Mouse (Mus musculus) right cerebral cortex, postnatal 25 days (tissue): ENCODE measurements around the gene Zfp692.
"Not testable (repeated sequence)": the region's sequence is repeated elsewhere in the genome, so short reads cannot be mapped to it uniquely, and the experiment has no call there.

Experiments
- DNase-seq: peaks from one replicate; pipeline ENCODE4 v3.0.0; 2022

Gene Zfp692

DNA sequence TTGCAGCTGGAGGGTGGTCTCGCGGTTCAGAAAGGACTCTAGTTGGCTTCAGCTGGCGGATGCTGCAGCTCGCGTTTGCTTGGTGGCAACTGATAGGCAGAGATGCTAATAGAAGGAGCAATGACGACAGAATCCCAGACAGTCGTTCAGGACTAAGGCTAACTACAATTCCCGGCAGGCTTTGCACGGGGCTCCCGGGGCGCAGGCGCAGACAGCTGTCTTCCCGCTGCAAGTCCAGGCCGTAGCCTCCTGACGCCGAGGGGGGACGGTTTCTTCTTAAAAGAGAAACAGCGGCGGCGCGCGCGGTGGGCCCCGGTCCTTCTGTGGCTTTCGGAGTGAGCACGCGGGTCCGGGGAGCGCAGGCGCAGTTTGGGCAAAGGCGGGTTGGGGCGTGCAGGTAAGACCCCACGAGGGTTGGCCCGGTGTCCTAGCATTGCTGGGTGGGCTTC lies at the start of gene Zfp692:
Zfp692 (plus strand) TSS at position 210 of the 449 bp plus-strand sequence.
- peak; percentile 96 for DNase-seq

DNA sequence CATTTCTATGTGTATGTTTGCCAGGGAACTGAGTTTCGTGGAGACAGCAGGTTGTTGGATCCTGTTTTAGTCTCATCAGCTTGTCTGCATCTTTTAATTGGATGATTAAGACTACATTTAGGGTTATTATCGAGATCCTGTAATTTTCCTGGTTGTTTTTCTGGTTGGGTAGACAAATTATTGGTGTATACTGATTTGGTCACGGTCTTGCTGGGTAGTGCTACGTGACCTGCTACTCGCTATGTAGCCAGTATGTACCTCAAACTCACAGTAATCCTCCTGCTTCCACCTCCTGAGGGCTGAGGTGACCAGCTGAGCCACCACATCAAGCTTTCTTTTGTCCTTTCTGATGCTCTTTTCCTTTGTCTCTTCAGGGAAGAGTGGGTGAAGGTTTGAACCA lies 49.1 kb upstream of the Zfp692 start:
- no peak for DNase-seq

DNA sequence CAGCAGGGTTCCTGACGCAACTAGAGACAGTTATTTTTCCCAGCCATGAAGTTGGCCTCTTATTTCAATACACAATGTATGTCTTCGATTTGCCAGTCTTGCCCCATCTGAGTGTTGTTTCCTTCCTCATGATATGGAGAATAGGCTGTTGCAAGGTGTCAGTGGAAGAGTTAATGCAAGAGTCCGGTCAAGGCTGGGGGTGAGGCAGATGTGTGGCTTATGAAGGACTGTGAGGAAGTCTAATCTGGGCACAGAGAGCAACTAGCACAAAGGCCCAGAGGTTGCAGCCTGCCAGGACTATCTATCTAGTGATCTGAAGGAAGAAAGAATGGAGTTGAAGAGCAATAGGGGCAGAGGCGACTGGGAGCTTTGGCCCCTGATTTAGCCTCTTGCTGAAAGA lies 46.7 kb upstream of the Zfp692 start:
- no peak for DNase-seq

DNA sequence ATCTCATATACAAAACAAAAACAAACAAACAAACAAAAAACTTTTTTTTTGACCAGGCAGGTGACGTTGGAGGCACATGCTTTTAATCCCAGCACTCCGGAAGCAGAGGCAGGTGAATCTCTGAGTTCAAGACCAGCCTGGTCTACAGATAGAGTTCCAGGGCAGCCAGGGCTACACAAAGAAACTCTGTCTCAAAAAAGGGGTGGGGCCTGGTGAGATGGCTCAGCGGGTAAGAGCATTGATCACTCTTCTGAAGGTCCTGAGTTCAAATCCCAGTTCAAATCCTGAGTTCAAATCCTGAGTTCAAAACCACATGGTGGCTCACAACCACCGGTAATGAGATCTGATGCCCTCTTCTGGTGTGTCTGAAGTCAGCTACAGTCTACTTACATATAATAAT lies 45.0 kb upstream of the Zfp692 start:
- DNase-seq, result no peak

DNA sequence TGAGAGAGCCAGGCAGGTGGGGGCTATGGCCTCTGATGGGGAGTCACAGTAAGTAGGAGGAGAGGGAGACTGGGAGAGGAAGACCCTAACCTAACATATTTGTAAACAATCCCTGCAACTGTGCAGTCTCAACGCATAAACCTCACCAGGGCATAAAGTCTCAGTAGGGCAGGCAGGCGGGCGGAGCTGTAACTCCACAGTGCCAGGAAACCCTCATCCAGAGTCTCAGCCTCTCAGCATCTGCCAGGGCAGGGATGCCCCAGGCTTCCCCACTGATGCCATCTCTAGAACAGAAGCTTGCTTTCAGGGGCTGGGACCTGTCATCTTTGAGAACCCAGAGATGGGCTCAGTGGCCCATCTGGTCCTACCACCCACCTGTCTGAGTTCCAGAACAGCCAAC lies 44.5 kb upstream of the Zfp692 start:
- no peak for DNase-seq

DNA sequence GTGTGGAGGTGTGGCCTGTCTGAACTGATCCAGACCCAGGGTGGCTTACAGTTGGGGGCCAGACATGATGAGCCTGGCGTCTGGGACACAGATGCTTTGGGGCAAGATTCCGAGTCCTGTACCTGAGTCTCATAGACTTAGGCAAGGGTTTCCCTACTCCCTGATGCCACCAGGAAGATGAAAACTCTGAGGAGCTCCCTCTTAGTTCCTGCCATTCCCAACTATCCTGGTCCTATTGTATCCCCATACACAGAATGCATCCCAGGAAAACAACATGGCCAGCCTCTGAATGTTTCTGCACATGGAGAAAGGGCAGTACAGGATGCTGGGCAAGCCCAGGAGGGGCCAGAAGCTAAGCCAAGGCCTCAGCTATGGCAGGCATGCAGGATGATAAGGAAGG lies 43.4 kb upstream of the Zfp692 start:
- DNase-seq, result no peak

DNA sequence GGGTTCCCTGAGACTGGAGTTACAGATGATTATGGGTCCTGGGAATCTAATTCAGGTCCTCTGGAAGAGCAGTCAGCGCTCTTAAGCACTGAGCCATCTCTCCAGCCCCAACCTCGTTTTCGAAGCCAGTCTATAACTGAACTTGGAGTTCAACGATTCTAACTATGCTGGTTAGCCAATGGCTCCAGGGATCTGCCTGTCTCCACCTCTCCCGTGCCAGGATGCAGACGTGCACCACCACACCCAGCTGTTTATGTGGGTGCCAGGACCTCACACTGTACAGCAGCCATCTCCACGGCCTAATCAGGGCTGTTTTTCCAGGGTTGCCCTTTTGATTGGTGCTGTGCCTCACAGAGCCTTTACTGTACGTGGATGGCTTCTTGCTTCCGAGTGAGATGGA lies 42.3 kb upstream of the Zfp692 start:
- no peak for DNase-seq

DNA sequence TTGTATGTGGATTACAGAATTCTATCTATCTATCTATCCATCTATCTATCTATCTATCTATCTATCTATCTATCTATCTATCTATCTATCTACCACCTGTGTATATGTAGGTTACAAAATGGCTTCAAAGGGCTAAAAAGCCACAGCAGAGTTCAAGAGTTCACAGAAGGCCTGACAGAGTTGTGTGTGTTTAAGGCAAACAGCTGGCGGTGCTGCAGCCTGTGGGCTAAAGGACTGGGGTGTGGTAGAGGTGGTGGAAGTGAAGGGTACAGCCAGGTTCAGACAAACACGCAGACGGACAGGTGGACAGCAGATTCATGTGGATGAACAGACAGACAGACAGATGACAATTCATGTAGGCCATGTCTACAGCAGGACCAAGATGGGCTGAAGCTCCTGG lies 38.6 kb upstream of the Zfp692 start:
- no peak for DNase-seq

DNA sequence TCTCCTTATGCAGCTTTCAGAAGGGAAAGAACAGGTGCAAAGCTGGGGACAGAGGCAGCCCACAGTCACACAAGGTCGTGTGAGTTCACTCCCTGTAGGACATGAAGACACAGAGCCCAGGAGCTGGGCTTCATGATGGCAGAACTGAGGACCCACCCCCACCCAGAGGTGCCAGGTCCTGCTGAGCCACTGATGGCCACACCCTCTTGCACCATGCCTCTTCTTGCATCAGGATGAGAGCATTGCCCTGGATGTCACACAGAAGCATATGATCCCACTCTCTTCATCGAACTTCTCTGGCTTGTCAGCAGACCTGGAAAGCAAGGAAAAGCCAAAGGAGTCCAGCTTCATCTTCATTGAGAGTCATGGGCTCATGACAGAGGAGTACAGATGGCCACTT lies 32.3 kb upstream of the Zfp692 start, which contains the start of gene 4930438A08Rik:
4930438A08Rik (plus strand) TSS at position 228 of the 400 bp plus-strand sequence.
- no peak for DNase-seq

DNA sequence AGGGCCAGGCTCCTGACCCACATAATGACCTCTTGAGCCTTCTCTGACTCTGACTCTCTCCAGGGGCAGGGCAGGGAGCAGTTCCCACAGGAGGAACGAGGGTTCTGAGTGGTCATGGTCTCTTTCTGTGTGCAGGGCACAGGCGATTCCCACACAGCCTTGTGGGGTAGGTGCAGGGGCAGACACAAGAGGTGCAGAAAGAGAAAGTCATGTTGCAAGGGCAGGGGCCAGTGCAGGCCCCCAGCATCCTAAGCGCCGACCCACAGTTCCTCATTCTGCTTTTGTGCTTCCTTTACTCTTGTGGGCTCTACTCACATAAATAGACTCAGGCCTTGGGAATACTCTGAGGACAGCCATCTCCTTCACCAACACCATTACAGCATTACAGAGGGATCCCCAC lies 31.1 kb upstream of the Zfp692 start:
- DNase-seq, result no peak

DNA sequence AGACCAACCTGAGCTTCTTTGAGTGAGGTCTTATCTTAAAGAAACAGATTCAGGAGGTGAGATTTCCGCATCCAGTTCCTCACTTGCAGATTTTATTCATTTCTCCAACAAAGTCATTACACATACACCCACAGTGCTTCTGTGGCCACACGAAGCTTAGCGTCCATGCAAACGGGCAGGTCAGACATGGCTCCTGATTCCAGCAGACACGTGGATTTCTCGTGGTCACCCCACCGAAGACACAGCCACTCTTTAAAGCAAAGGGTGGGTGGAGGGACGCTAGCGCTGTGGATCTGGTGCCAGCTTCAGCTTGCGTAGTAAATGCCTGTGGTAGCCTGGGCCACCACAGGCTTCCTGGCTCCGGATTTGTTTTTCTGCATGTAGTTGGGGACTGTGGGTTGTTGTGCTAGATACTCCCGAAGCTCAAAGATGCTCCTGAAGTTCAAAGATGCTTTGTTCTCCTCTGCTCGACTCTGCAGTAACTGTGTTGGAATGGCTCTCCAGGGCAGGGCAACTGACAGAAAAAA lies 24.8 kb upstream of the Zfp692 start:
- no peak for DNase-seq

DNA sequence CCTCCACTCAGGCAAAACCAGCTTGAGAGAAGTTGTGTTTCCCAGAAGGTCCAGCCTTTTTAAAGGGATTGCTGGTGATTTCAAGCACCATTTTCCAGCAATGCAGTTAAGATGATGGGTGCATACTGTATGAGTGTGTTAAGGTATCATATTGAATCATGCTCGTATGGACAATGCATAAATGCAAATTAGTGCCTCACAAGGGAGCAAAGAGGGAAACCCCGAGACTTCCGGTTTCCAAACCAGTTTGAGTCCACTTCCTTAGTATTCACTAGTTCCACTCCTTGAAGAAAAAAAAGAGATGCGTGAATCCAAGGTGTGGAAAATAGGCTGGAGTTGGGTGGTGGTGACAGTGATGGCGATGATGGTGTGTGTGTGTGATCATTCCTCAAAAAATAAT lies 24.4 kb upstream of the Zfp692 start:
- DNase-seq, result no peak

DNA sequence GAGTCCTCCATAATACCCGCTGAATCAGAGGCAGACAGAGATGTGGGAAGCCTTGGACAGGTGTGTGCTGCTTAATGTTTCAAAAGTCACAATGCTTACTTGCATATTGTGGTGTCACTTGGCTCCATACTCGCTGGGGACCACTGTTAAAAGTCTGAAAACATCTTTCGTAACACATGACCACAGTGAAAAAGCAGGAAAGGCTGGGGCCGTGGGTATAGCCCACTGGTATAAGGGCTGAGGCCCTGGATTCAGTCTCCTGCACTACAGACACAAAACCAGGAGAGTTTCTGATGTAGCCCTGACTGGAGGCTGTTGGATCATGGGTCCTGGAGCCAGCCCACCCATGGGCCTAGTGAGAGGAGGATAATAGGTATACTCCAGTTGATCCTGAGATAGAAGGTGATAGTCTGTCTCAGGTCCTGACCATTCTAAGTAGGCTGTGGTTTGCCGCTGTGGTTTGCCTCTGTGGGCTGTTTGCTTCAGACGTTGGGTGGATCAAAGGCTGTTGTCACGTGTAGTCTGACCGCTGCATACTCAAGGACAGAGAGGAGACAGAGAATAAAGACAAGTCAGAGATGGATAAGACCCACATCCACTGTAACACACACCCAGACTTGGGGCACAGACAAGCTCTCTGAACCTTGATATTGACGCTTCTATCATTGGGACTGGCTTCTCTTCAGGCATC lies 16.7 kb upstream of the Zfp692 start:
- DNase-seq, result no peak

DNA sequence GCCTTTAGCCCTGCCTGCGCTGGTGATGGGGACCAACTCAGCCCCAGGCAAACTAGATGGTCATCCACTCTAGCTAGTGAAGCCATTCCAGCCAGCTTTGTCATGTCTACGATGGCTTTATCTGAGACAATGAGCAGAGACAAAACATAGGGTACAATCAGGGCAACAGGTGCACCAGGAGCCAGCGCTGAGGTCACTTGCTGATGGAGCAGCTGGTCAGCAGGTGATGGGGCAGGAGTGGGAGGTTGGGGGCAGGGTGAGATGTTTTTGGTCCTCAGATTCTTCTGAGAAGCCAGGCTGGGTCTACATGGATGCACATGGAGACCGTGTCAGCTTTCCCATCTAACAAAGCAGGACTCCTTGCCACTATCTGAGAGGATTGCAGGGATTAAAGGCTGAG lies 16.1 kb upstream of the Zfp692 start:
- no peak for DNase-seq

DNA sequence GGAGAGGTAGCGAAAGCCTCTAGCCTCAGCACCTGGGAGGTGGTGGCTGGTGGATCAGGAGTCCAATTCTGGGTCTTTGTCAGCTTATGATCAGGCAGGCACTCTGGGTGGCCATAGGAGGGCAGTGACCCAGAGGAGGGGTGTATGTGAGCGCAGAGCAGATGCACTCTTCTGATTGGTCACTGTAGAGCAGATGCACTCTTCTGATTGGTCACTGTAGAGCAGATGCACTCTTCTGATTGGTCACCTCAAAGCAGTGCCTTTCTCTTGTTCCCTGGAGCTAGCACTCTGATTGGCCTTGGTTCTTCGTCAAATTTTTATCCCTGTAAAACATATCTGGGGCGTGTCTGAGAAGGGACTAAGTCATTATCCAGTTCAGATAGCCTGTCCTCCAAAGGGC lies 14.1 kb upstream of the Zfp692 start:
- DNase-seq, result no peak

DNA sequence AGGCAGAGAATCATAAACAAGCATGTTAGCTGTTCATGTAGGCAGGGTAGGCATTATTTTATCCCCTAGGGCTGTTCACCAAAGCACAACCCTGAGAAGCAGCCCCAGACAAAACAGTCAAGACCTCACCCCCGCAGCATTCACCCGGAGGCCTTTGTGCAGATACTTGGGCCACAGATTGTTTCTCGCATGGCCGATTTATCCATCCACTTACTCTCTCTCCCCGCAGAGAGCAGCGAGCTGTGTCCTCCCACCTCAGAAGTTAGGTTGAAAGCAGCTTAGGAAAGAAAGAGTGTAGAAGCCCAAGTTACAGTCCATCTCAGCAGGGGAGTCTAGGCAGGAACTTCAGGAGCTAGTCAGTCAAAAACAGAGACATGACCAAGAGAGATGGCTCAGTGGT lies 9.5 kb upstream of the Zfp692 start:
- DNase-seq, result no peak

DNA sequence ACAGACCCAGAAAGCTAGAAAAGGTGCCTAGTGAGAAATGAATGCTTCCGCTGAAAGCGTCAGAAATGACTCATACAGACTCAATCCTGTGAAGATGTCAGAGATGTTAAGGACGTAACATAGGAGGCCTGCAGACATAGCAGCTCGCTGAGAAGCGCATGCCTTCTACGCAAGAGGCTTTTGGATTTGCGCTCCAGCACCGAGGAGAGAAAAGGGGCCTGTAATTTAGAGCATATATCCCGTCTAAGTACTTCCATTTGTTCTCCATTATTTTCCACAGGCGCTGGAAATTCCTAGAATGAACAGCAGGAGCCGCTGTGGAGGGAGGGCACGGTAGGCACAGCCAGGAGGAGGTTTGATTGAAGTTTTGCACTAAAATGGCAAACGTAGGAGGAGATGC lies 5.8 kb upstream of the Zfp692 start:
- peak; percentile 66 for DNase-seq

DNA sequence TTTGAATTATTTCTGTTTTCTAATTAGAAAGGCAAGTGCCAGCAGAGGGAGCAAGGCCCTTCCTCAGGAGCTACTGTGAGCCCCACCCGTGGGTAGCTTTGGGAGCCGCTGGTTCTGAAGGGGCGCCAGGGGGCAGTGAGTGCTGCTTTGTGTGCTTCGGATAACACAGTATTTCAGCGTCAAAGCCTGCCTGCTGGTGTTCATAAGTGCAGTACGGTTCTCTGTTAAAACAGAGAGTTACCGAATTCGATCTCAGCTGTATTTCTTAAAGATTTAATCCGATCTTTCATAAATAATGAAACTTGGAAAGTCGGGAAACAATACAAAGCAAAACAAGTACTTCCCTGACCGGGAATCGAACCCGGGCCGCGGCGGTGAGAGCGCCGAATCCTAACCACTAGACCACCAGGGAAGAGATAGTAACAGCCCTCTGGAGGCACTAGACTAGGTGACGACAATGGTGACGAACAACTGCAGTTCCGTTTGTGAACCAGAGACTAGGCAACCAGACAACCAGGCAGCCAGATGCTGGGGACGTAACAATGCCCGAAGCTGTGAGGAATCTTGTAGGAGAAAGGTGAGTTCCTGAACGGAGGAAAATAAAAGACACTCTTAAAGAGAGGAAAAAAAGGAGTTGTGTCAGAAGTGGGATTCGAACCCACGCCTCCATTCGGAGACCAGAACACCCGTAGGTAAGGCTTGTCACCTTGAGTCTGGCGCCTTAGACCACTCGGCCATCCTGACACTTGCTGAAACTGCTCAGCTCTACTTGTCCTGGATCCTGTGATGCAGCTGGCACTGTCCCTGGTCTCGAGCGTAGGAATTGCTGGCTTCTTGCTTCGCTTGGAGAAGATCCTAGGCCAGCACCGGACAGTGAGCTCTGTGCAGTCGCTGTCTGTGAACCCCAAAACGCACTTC lies 4.8 kb upstream of the Zfp692 start:
- peak; percentile 99 for DNase-seq

DNA sequence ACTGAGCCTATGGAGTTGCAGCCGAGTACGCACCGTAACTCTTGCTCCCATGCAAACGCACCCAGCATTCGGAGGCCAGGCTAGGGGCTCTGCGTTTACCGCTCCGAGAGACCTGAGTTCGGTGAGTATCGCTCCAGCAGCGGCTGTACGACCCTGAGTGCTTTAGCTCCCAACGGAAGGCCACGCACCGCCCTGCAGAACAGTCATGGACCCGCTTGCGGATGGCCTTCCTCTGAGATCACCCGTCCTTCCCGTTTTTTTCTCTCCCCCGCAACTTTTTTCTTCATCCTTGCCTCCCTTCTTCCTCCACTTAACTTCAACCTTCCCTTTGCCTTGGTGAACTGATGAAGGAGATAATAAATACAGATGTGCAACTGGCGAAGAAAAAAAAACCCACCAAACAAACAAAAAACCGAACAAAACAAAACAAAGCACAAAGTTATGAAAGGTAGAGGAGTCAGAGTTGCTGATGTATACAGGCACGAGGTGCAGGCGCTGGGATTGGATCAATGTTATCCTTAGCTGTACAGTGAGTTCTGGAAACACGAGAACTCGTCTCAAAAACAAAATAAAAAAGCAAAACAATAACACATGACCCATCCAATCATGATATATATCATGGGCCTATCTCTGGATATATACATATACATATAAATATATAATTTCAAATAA lies 4.0 kb upstream of the Zfp692 start:
- DNase-seq, result no peak

DNA sequence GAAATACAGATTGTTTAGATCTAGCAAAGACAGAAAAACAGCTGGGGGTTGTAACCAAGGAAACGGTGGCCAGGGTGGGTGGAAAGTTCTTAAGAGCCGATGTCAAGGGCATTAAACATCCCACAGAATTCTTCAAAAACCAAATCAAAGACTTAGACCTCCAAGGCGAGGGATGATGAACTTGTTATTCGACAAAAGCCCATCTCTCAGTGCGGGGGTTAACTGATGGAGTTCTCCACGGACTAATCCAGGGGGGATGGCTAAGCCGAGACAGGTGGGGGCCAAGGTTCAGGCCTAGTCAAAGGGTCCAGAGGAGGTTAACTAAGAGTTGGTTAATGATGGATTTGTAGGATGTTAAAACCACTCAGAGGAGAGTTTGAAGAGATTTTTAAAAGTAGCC lies 3.3 kb upstream of the Zfp692 start:
- no peak for DNase-seq

DNA sequence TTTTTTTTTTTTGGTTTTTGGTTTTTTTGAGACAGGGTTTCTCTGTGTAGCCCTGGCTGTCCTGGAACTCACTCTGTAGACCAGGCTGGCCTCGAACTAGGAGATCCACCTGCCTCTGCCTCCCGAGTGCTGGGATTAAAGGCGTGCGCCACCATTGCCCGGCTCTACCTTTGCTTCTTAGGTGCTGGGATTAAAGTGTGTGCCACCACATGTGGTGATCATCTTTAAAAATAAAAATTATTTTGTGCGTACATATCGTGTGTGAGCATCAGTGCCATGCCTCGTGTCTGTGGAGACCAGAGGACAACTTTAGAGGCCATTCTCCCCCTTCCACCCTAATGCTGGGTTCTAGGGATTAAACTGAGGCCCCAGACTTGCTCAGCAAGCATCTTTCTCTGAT lies 1.6 kb upstream of the Zfp692 start:
- not testable (repeated sequence) for DNase-seq

DNA sequence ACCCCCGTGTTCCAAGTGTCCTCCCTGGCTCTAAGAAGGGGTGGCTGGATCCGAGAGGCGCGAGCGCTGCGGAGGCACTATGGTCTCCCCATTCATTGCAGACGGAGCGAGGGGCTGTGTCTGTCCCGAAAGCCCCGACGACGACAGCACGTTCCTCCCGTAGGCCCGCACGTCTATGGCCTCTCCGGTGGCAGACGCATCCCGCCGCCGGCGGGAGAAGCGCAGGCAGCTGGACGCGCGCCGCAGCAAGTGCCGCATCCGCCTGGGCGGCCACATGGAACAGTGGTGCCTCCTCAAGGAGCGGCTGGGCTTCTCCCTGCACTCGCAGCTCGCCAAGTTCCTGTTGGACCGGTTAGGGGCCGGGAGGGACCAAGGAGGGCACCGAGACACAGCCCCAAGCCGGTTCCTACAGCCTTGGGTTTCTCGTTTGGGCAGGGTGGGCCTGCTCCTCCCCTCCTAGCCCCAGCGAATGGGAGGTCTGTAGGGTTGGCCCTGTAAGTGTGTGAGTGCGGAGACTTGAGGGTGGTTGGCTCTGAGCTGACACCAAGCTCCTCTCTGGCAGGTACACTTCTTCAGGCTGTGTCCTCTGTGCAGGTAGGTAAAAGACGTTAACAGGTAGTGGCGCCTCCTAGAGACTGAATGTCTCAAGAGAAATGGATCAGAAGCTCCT lies 677 bp downstream of the Zfp692 start:
- DNase-seq, result peak; percentile 61

DNA sequence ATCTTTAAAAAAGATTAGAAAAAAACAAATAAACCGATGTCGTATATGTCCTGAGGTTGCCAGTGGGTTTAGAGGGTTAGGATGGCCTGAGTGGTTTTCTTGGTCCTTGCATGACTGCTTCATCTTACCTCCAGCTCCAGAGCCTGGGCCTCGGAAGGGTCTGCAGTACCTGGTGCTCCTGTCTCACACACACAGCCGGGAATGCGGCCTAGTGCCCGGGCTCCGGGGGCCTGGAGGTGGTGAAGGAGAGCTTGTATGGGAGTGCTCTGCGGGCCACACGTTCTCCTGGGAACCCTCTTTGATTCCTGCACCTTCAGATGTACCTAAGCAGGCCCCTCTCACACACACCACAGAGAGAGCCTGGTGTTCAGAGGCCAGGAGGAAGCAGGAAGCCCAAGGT lies 1.8 kb downstream of the Zfp692 start:
- no peak for DNase-seq
